Mouse (Mus musculus): Measurements from ENCODE around the gene Ndufs6.

Gene Ndufs6

DNA sequence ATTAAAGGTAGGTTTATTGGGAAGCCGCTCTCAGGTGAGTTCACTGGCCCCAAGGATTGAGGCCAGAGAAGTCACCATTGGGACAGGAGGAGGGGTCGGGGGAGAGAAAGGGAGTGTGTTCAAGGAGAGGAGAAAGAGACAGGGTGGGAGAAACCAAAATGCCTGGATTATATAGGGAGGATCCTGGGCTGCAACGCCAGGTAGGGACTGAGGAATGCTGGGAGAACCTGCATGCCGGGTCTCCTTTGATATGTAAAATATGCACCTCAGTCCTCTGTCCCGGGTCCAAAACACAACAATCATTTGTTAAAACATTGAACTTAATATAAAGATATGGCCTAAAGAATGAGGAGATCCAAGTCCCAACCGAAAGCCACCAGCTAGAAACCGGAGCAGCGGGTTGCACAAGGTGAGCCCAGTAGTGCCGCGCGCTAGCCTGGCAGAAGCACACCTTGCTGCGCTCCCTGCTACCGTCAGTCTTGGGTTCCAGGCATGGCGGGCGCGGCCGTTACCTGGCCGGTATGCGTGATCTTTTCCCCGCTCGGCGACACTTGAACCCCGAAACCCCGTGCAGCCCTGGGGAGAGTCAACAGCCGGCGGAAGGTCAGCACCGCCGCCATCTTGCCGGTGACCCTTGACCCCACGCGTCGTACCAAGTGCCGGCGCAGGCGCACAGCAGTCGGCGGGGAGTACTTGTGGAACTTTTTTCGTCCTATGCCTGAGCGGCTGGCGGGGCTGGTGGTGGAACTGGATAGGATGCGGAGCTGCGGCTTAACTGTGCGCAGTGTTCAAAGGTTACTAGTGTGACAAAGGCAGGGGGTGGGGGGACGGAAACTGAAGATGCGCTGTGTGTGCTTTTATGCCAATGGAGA lies at the start of gene Ndufs6, which contains the start of gene Mrpl36:
Gene Ndufs6 (minus strand): TSS at position 716 of the 872 bp plus-strand sequence.
Gene Mrpl36 (plus strand): TSS at position 687 of the 872 bp plus-strand sequence.
- DNase-seq: peak; percentile 94

DNA sequence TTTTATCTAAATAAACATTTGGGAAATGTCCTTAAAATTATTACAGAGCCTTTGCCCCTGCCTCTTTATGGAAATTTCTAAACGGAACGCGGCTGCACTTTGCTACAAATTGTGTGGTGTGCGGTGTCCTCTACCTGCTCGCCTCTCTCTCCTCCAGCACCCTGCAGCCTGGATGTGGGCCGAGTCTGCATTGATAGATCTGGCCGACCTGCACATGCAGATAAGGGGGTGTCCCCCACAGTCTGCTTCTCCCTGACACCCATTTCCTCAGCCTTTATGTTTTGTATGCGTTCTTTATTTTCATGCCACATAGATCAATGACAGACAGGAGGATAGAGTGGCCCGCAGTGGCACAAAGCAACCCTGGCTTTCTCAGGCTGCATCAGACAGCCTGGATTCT lies 49.3 kb upstream of the Ndufs6 start:
- no peak for DNase-seq

GRCm38 (mm10) chr13:73374612-73375011 lies 46.3 kb upstream of the Ndufs6 start:
- no peak for DNase-seq

GRCm38 (mm10) chr13:73373367-73373766 lies 45.0 kb upstream of the Ndufs6 start:
- no peak for DNase-seq

DNA sequence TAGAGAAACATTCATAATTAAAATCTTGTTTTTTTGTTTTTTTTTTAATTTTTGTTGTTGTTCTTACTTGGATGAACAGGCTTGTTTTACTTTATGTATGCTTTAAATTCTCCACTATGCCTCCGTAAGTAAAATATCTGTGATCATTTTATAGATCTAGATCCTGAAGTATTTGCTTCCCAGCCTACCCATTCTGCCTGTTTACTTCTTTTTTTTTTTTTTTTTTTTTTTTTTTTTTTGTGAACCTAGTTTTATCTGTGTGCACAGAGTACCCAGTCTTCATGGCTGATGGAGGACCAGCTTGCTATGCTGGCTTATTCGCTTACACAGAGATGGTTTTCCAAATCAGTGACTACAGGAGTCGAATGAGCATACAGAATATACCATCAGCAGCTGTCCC lies 28.8 kb upstream of the Ndufs6 start:
- DNase-seq: no peak

DNA sequence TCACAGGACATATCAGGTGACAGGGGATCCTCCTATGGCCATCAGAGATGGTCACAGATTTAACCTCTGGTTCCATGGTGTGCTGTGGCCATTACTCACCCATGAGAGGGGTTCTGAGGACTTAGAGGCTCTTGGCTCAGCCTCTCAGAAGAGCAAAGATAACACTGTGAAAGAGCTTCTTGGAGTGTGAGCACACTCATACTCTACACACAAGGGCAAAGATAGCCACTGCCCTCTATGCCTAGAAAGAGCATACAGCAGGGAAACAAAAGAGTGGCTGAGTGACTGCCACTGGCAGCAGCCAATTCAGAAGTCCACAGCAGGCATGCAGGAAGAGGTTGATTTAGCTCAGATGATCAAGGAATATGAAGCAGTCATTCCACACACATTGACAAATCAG lies 24.1 kb upstream of the Ndufs6 start:
- no peak for DNase-seq

DNA sequence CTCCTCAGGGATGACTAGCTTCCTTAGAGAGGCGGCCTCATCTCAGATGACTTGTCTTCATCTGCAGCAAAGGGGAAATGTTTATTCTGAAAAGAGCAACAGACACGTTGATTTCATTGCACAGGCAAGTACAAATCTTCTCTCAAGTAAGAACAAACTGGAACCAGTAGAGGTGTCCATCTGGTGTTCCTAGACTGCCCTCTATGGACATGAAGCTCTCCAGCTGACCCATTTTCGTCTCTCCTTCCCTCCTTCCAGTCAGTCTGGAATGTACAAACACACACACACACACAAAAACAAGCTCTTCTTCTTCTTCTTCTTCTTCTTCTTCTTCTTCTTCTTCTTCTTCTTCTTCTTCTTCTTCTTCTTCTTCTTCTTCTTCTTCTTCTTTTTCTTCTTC lies 23.6 kb upstream of the Ndufs6 start:
- no peak for DNase-seq

- DNase-seq: no peak
Observed at GRCm38 (mm10) chr13:73350741-73351140, 22.4 kb upstream of the Ndufs6 start.

GRCm38 (mm10) chr13:73347922-73348650 lies 19.7 kb upstream of the Ndufs6 start:
- no peak for DNase-seq

DNA sequence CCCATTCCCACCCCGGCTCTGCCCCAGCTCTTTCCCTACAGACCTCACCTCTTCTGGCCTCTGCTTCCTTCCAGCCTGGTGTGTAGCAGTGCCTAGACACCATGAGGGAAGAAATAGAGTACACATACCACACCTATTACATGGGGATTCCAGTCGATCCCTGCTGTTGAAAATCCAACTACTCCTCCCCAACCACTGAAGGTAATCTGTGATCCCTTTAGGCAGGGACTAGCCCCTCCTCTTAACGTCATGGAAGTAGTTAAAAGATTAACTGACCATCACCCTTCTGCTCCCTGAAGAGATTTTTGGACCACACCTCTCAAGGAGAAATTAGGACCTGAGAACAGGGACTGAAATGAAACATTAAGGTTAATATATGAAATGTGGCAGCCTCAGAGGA lies 18.8 kb upstream of the Ndufs6 start:
- no peak for DNase-seq

DNA sequence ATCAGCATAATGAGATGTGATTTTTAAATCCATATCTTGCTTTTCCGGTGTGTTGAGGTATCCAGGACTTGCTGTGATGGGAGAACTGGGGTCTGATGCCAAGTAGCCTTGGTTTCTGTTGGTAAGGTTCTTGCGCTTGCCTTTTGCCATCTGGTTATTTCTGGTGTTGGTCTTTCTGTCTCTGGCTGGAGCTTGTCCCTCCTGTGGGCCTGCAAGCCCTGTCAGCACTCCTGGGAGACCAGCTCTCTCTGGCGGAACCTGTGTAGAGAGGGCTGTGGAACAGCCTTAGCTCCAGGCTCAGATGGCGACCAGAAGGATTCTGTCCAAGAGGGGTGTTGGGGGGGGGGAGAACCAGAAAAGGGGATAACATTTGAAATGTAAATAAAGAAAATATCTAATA lies 18.4 kb upstream of the Ndufs6 start:
- no peak for DNase-seq

DNA sequence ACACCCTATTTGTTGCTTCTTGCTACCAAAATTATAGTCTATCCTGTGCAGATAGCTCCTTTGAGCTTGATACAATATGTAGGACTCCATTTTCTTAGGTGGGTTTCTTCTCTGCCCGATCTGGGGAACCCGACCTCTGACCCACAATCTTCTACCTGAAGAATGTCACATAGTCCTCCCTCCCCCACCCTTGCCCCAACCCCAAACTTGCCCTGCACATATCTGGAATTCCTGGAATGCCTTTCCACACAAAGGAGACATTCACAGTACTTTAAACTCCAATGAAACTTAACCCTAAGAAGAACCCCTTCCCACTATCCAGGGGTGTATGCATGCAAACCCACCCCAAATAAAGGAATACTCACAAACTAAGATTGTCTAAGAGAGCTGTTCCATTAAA lies 17.8 kb upstream of the Ndufs6 start:
- no peak for DNase-seq

DNA sequence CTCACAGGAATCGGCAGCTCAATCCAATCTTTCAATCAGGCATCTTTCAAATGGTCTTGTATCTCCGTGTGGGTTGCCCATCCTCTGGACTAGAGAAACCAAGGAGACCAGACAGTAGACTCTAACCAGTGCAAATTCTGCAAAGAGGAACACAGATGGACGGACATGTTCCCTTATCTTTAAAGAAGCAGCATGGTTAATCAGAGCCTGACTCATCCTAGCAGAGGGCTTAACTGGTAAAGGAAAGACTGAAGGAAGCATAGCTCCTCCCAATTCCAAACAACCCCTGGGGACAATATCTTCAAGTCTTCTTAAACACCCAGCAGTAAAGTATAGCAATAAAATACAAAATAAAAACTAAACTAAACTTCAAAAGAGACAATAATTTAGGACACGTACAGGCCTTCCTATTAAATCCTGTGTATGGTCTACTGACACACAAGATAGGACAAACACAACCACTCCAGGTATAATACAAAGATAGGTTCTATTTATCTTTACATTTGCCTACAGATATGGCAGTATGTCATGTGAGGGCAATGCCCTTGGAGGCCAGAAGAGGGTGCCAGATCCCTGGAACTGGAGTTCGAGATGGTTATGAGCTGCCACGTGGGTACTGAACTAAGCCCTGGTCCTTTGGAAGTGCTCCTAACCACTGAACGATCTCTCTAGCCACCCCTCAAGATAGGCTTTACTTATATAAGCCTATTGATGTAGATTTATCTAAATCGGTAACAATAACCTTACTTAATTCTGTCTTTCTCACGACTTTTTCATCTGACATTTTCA lies 17.0 kb upstream of the Ndufs6 start:
- no peak for DNase-seq

GRCm38 (mm10) chr13:73336753-73337152 lies 8.4 kb upstream of the Ndufs6 start:
- peak; percentile 48 for DNase-seq

- DNase-seq: no peak
Observed at GRCm38 (mm10) chr13:73331736-73332135, 3.4 kb upstream of the Ndufs6 start.

DNA sequence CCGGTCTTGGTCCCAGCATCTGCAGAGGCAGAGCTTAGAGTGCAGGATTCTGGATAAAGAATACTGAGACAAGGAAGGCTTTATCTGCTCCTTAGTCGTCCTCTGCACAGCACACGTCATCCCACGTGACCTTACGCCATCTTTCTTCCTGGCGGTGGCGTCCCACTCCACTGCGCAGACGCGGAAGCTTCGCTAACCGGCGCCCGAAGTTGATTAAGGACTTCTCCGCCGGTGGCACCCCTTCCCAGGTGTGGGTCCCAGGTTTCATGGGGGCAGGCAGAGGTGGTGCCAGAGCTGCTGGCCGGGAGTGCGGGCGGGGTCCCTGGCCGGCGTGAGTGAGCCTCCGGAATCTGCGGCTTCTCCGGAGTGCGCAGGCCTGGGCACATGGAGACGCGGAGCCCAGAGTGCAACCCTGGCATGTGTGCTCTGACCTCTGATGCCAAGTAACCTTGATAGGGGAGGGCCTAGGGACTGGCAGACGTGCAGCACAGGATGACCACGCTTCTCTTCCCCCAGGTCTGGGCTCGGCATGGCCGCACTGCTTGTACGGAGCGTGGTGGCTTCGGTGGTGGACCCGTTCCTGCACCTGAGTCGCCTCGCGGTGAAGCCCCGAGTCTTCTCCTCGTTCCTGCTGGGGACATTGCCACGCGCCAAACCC lies 2.6 kb upstream of the Ndufs6 start:
- DNase-seq: peak; percentile 86

DNA sequence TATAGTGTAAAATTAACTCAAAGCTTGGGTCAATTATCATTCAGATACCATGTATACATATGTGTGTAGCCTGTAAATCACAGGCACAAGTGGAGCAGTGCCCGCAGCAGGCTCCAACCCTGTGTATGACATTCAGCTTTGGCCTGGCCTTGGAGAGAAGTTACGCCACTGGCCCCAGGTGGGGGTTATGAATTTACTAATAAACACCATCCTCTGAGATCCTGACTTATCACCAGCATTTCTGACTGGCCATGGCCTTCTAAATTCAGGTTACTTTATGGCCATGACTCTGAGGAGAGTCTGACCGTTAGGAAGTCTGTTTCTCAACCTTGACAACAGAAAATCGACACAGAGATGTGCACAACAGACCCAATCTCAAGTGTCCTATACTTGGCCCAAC lies 4.9 kb downstream of the Ndufs6 start:
- no peak for DNase-seq

DNA sequence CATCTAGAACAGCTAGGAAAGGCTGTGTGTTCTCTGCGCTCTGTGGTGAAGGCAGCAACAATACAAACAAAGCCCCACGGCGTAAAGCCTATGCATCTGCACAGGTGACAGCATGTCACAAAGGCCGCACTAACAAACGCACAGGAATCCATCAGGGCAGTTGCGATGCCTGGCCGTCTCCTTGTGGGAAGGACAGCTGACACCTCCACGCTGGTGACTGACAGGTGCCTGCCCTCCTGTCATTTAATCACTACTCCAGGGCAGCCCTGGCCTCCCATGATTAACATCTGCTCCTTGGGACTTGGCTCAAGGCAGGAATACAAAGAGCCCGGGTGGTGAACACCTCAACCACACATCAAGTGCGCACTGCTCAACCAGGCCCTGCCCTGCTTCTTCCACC lies 5.7 kb downstream of the Ndufs6 start:
- DNase-seq: no peak

DNA sequence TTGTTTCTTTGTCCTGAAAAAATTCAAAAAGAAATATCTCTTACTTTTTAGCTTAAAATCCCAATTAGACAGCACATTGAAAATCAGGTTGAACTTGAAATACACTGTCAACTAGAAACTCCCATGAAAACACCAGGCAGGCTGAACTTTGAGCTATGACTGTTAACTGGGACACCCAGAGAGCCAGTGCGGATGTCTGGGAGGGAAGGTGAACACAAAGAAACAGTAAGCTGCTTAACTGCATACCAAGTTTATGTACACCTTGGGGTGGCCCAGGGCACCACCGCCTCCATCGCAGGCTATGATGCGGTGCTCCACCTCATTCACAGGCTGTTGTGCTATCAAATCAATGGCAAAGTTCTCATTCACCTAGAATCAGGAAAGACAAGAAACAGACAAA lies 8.3 kb downstream of the Ndufs6 start:
- no peak for DNase-seq

GRCm38 (mm10) chr13:73310183-73310929 lies 18.0 kb downstream of the Ndufs6 start:
- DNase-seq: no peak

DNA sequence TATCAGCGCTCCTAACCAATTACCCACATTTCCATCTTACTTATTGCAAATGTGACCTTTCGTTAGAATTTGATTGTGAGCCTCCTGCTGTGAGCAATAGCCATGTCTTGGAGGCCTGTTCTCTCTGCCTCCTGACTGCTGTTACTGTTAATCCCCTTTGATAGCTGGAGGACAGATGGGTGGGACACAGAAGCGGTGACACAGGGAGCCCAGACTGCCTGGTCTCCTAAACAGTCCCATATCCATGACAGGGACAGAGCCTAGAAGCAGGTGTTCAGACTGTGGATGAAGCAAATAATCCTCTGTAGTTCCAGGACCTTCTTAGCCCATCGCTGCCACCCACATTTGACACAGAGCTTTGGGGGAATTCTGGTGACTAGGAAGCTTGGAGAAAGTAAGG lies 21.9 kb downstream of the Ndufs6 start:
- DNase-seq: no peak

GRCm38 (mm10) chr13:73306085-73306410 lies 22.3 kb downstream of the Ndufs6 start:
- no peak for DNase-seq
